Mouse (Mus musculus) T-helper 1 cell (primary cell): ENCODE results near the gene Tmem104.

Source experiments
- in situ Hi-C: fragments of 300-600 bp; cut with MboI, MseI; formaldehyde crosslinking; loops from one replicate; pipeline ENCODE4 v1.15.1; 2025; ENCODE audit warnings: high pct_unique_total_duplicates

The Tmem104 gene

DNA sequence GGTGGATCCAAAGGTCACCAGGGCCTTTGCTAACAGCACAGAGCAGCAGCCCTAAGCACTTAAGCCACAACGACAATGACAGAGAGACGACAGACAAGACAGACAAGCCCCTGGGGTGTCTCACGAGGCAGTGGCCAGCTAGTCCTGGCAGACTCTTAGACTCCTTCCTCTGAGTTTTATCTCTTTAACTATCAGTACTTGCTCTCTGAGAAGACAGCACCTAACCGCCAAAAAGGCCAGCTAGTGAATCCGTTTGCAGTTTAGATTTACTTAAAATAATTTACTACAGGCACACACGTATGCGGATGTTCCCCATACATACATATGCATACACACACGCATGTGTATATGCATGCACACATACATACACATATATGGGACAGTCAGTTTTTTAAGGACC is 10.3 kb downstream of the Tmem104 start:
- in situ Hi-C loops, result no loop called here

DNA sequence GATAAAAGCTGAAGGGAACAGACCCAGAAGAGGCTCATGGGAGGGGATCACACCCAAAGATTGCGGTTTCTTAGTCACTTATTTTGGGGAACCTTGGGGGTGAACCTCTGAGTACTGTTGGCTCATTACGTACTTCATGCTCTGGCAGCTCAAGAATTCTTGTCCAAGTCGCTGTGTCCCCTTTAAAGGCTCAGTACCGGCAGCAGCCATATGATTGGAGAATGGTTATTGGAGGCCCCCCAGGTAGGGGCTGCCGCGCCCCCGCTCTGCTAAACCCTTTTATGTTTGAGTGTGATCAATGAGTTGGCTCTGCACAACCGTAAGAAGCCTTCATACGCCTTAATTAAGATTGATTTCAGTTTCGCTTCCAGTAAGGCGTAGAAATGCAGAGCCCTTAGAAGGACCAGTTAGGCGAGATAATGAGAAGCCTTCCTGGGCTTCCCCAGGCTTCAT is 11.7 kb downstream of the Tmem104 start:
- in situ Hi-C loops, result no loop called here

GRCm38 (mm10) chr11:115200520-115200919 is 13.2 kb downstream of the Tmem104 start:
- in situ Hi-C loops, result no loop called here

GRCm38 (mm10) chr11:115202316-115202715 is 15.0 kb downstream of the Tmem104 start:
- in situ Hi-C loops, result no loop called here

GRCm38 (mm10) chr11:115202756-115203155 is 15.5 kb downstream of the Tmem104 start:
- in situ Hi-C loops, result no loop called here

DNA sequence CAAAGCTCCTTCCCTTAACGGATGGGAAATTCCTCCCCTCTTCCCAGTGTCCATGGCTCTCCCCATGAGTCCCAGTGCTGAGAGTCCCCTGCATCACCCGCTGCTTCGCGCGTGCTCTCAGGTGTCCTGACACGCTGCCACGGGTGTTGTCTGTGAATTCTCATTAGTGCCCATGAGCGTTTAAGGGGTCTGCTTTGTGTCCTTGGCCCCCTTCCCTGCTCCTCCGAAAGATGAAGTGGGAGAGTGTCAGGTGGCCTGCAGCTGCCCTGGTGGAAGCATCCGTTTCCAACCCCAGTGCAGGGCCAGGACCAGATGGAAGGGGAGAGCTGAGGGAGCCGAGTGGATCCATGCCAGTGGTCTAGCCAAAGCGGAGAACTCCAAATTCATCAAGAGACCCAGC is 20.8 kb downstream of the Tmem104 start:
- in situ Hi-C loops, result loop anchor here (5.0 kb wide), 1 partner anchor 54 kb away; no protein-coding TSS in a partner anchor

- in situ Hi-C loops, result loop anchor here (5.0 kb wide), 1 partner anchor 53 kb away; no protein-coding TSS in a partner anchor
These were observed 21.8 kb downstream of the Tmem104 start for GRCm38 (mm10) chr11:115208776-115209732.

DNA sequence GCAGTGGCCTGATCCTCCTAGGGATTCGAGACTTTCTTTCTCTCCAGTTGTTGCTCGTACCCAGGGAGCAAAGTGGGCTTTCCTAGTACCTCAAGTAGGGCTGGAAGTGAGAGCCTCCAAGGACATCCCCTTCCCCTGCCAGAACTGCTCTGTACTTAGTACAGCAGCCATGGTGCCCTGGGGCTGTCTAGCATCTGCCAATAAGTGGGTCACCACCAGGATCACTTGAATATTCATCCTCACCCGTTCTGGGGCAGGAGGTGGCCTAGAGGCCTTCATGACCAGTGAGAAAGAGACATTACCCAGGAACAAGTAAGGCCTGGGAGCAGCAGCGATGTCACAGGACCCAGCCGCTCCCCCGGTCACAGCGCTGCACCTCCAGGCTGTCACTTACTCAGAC is 22.7 kb downstream of the Tmem104 start:
- in situ Hi-C loops, result loop anchor here (5.0 kb wide), 1 partner anchor 52 kb away; no protein-coding TSS in a partner anchor

- in situ Hi-C loops, result no loop called here
These were observed 24.8 kb downstream of the Tmem104 start for GRCm38 (mm10) chr11:115212116-115212515.

GRCm38 (mm10) chr11:115215123-115215522 is 27.8 kb downstream of the Tmem104 start:
- in situ Hi-C loops, result no loop called here

DNA sequence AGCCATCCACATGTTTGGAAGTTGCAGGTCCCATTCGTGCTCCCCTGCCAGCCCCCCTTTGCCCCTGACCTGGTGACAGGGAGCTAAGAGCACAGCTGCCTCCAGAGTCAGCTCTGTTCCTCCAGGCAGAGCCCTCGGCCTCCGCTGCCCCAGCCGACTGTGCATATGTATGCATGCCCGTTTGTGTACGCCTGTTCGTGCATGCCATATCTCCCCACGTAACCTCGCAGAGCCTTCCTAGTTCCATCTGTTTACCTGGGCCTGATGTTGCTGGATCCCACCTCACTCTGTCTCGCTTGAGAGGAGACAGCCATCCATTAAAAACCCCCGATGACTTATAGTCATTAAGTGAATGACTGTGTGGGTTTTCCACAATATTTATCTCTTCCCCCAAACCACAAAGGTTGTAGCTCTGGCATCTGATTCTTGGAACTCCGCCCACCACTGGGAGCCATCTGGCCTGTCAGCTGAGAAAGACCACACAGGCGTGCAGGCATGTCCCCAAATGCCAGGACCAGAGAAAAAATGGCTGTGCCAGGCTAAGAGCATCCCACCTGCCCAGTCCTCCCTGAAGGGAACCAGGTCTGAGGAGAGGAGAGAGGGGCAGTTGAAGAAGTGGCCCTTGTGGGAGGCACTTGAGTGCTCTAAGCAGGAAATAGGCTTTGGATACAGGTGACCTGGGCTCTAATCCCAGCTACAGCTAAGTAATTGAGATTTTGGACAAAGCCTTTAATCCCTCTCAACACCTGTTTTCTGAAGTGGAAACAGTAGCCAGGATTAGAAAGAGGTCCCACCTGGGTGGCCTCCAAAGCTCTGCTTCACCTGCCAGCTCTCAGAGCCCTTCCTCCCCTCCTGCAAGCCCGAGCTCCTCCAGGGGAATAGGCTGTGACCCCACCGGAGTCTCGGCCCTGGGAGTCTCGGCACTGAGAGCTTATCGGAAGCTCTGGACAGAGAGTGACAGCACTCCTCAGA is 30.4 kb downstream of the Tmem104 start:
- in situ Hi-C loops, result no loop called here

GRCm38 (mm10) chr11:115219263-115219662 is 32.0 kb downstream of the Tmem104 start:
- in situ Hi-C loops, result no loop called here

- in situ Hi-C loops, result loop anchor here (5.0 kb wide), 1 partner anchor 958 kb away; no protein-coding TSS in a partner anchor
These were observed 32.4 kb downstream of the Tmem104 start for GRCm38 (mm10) chr11:115219685-115220084.

DNA sequence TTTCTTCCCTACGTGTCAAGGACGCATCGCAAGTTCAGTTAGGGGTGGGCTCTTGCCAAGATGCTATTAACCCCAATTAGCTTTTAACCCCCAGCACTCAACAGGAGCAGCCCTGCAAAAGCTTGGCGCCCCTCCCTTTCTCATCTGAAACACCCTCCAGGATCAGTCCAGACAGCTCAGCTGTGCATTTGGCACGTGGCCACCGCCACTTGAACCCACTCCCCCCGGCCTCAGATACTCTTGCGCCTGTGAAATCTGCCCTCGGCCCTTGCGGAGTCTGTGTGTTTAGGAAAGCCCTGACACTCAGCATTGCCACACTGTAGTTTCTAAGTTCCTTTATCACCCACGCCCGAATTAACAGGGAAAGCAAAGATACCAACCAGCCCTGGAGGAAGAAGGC is 34.8 kb downstream of the Tmem104 start:
- in situ Hi-C loops, result loop anchor here (5.0 kb wide), 1 partner anchor 955 kb away; no protein-coding TSS in a partner anchor

DNA sequence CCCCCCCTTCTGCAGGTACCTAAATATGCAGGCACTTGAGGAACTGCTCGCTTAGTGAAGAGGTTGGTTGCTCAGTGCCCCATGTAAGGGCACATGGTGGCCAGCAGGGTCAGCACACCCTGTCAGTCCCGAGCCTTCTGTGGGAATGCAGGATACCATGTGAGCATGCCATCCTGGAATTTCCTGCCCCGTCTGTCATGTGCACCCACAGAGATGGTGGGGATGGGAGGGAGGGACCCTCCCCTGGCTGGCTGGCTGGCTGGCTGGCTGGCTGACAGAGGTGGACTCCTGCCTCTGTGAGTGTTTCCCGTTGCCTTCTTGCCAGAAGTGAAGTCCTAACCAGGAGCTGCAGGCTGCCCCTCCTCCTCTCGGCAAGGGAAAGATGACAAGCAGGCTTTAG is 35.3 kb downstream of the Tmem104 start:
- in situ Hi-C loops, result loop anchor here (5.0 kb wide), 1 partner anchor 955 kb away; no protein-coding TSS in a partner anchor

GRCm38 (mm10) chr11:115223451-115223850 is 36.2 kb downstream of the Tmem104 start:
- in situ Hi-C loops, result loop anchor here (5.0 kb wide), 1 partner anchor 954 kb away; no protein-coding TSS in a partner anchor

GRCm38 (mm10) chr11:115223877-115224276 is 36.6 kb downstream of the Tmem104 start:
- in situ Hi-C loops, result loop anchor here (5.0 kb wide), 1 partner anchor 953 kb away; no protein-coding TSS in a partner anchor

DNA sequence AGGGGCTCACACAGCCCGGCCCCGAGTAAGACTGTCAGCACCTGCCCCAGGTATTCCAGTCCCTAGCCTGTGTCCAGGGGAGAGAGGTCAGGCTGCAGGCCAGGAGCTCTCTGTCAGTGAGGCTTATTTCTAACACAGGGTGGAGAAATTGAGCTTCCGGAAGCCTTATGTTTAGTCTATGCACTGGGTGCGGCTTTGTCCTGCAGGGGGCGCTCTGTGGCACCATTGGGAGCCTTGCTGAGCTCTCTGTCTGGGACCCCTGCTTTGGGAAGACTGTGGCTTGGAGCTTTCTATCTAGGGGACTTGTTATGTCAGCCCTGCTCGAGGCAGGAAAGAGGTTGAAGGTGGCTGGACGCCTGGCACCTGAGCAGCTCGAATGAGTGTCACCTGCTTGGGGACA is 37.6 kb downstream of the Tmem104 start:
- in situ Hi-C loops, result loop anchor here (5.0 kb wide), 1 partner anchor 952 kb away; no protein-coding TSS in a partner anchor

GRCm38 (mm10) chr11:115225301-115225700 is 38.0 kb downstream of the Tmem104 start:
- in situ Hi-C loops, result no loop called here

GRCm38 (mm10) chr11:115226811-115227491 is 39.7 kb downstream of the Tmem104 start:
- in situ Hi-C loops, result no loop called here

DNA sequence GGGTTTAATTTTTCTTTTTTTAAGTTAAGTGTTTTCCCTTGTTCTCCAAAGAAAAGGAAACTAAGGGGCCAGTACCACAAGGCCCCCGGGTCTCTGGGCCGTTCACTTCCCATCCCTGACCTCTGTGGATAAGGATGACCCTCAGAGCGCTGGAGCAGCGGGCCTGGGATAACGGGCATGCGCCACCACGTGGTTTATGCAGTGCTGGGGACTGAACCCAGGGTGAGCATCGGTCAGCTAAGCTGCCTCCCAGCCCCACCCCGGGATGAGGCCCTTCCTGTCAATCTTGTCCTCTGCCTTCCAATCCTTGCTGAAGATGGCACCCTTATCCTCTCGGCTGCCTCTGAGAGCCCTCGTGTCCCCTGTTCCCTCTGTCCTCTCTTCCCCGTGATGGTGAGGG is 40.4 kb downstream of the Tmem104 start:
- in situ Hi-C loops, result no loop called here
